Mouse (Mus musculus) heart, embryonic 16.5 days (tissue): ENCODE results near the gene Babam1. TPM values are rescaled to one million over a fixed set of nuclear protein-coding genes. Genes with fewer than 3 reads are reported as not detected.

ENCODE experiments used
- ATAC-seq: fragments of 200-750 bp; cut with Nextera tagmentation; replicated peaks from 2 replicates; pipeline ENCODE4 v1.8.0; 2017; ENCODE audit warnings: moderate number of reproducible peaks; ENCODE audit not compliant: insufficient read depth, low FRiP score; ENCODE audit errors: extremely low read depth
- H3K27ac ChIP-seq: fragments of 300-500 bp; sonication (generic); 2 replicates; pipeline ENCODE4 v1.5.1; 2014; ENCODE audit warnings: mild to moderate bottlenecking, low read length, control low read depth, moderate library complexity
- H3K27me3 ChIP-seq: fragments of 300-500 bp; sonication (generic); 2 replicates; pipeline ENCODE4 v1.6.1; 2014; ENCODE audit warnings: low read length, mixed read lengths; ENCODE audit not compliant: control insufficient read depth, insufficient read depth
- H3K36me3 ChIP-seq: fragments of 300-500 bp; sonication (generic); 2 replicates; pipeline ENCODE4 v1.6.1; 2014; ENCODE audit not compliant: control insufficient read depth, insufficient read depth
- H3K4me1 ChIP-seq: fragments of 300-500 bp; sonication (generic); 2 replicates; pipeline ENCODE4 v1.6.1; 2014; ENCODE audit warnings: low read length, mixed read lengths; ENCODE audit not compliant: control insufficient read depth, insufficient read depth
- H3K4me2 ChIP-seq: fragments of 300-500 bp; sonication (generic); 2 replicates; pipeline ENCODE4 v1.6.1; 2014; ENCODE audit warnings: low read depth, mild to moderate bottlenecking, control low read depth, low read length
- H3K4me3 ChIP-seq: fragments of 300-500 bp; sonication (generic); 2 replicates; pipeline ENCODE4 v1.5.1; 2014; ENCODE audit warnings: mild to moderate bottlenecking, control low read depth, low read length
- H3K9ac ChIP-seq: fragments of 300-500 bp; sonication (generic); 2 replicates; pipeline ENCODE4 v1.6.1; 2014; ENCODE audit warnings: low read length, control low read depth
- H3K9me3 ChIP-seq: fragments of 300-500 bp; sonication (generic); replicated peaks from 2 replicates; pipeline ENCODE4 v1.6.1; 2016; ENCODE audit warnings: low read length; ENCODE audit not compliant: control insufficient read depth
- WGBS: fragments of 180-500 bp; shearing (Covaris S2); extraction: QIAGEN DNeasy Blood & Tissue Kit; methylation state at CpG from one replicate; pipeline ENCODE4 v1.1.7; 2014; 5-methylcytosine and 5-hydroxymethylcytosine counted together
- polyA plus RNA-seq: library from polyadenylated mRNA; unstranded; fragments of >200 nt; fragmentation: Nextera tagmentation; extraction: Ambion mirVana; gene quantifications from 2 replicates; pipeline ENCODE4 v1.2.1, GENCODE M21; 2015

Babam1 gene
- polyA plus RNA-seq, 1 experiment from 2014 or later: 86.4 TPM

DNA sequence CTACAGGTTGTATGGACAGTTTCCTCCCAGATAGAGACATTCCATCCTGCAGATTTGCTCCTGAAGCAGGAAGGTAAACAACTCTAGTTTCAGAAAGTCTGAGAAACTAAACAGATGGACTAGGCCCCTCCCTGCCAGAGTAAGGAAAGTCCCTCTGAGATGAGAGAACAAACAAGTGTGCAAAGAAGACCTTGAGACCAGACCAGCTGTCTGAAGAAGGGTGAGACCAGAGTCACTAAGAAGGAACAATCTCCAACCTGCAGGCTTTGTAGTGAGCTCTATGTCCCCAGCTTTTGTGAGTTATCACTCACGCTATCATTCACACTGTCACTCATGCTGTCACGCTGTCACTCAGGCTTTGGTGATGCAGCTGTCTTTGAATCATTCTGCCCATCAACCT, 5.0 kb upstream of the Babam1 start:
- WGBS: 77% methylated on average over 2 of the region's 2 CpGs
- Histone ChIP-seq H3K9ac (no peak overlapping the region), H3K4me3 (no peak overlapping the region), H3K4me2 (no peak overlapping the region), H3K36me3 (no peaks in the 10 kb centered on the region), H3K4me1 (peaks cover 2% of the 10 kb centered on the region; the same call in 1 of the 2 replicates), H3K9me3 (no peaks in the 10 kb centered on the region), H3K27me3 (no peaks in the 10 kb centered on the region), H3K27ac (no peak overlapping the region)
- no peak for ATAC-seq

GRCm38 (mm10) chr8:71392391-71392790, 4.3 kb upstream of the Babam1 start:
- no peak overlapping the region for H3K27ac ChIP-seq
- no peak for ATAC-seq
- H3K4me1 ChIP-seq: peaks cover 4% of the 10 kb centered on the region
- H3K9ac ChIP-seq: no peak overlapping the region
- H3K27me3 ChIP-seq: no peaks in the 10 kb centered on the region
- H3K36me3 ChIP-seq: no peaks in the 10 kb centered on the region
- WGBS: 67% methylated on average over 5 of the region's 5 CpGs
- no peaks in the 10 kb centered on the region for H3K9me3 ChIP-seq
- H3K4me3 ChIP-seq: no peak overlapping the region
- H3K4me2 ChIP-seq: no peak overlapping the region

DNA sequence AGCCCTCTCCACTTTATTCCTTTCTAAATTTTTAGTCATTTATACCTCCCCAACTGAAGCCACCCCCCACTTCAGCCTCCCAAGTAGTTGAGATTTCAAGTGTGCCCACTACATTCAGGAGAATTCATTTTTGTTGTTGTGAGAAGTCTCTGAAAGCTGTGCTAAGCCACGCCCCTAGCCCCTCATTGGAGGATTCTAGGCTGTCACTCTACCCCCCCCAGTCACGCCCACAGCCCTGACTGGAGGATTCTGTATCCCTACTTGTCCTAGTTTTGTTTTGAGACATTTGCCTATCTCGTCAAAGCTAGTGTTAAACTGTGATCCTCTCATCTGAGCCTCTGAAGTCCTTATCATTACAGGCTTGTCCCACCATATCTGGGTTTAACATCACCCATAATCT, 3.8 kb upstream of the Babam1 start:
- ATAC-seq: no peak
- H3K36me3 ChIP-seq: no peaks in the 10 kb centered on the region
- H3K27ac ChIP-seq: no peak overlapping the region
- H3K4me2 ChIP-seq: peak overlapping the region; percentile 12; the same call in 1 of the 2 replicates
- no peaks in the 10 kb centered on the region for H3K9me3 ChIP-seq
- H3K4me3 ChIP-seq: 0 out of 2 replicates have a peak overlapping the region, but pooled peaks have one; percentile 5
- WGBS: 21% methylated on average over 3 of the region's 3 CpGs
- H3K27me3 ChIP-seq: no peaks in the 10 kb centered on the region
- peaks cover 9% of the 10 kb centered on the region for H3K4me1 ChIP-seq
- H3K9ac ChIP-seq: no peak overlapping the region

DNA sequence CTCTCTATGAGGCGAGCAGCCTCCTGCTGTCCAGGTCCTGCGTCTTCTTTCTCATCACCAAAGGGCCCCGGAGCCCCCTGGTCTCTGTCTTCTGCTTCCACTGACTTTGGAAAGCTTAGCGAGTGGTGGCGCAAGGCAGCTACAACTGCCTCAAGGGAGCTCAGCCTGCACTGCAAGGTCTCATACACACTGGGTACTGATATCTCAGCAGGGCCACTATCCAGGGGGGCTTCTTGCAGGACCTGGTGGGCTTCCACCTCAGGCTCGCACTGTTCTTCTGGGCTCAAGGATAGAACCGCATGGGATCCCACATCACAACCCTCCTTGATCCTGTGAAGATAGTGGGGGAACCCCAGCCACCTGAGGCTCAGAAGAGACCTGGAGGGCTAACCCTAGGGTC, 2.2 kb upstream of the Babam1 start:
- peak overlapping the region; percentile 43 for H3K4me2 ChIP-seq
- WGBS: 69% methylated on average over 7 of the region's 7 CpGs
- H3K27me3 ChIP-seq: no peaks in the 10 kb centered on the region
- peaks cover 9% of the 10 kb centered on the region for H3K4me1 ChIP-seq
- H3K36me3 ChIP-seq: peaks cover 8% of the 10 kb centered on the region
- ATAC-seq: no peak
- H3K9me3 ChIP-seq: no peaks in the 10 kb centered on the region
- no peak overlapping the region for H3K27ac ChIP-seq
- H3K9ac ChIP-seq: no peak overlapping the region; the same call in 1 of the 2 replicates
- H3K4me3 ChIP-seq: peak overlapping the region; percentile 31

GRCm38 (mm10) chr8:71395071-71395470, 1.6 kb upstream of the Babam1 start:
- peaks cover 10% of the 10 kb centered on the region for H3K36me3 ChIP-seq
- ATAC-seq: no peak
- 72% methylated on average over 10 of the region's 10 CpGs for WGBS
- peaks cover 9% of the 10 kb centered on the region for H3K4me1 ChIP-seq
- peak overlapping the region; percentile 41; the same call in 1 of the 2 replicates for H3K9ac ChIP-seq
- H3K4me3 ChIP-seq: peak overlapping the region; percentile 31
- peak overlapping the region; percentile 43 for H3K4me2 ChIP-seq
- H3K27me3 ChIP-seq: no peaks in the 10 kb centered on the region
- H3K27ac ChIP-seq: peak overlapping the region; percentile 87; the same call in 1 of the 2 replicates
- H3K9me3 ChIP-seq: no peaks in the 10 kb centered on the region

DNA sequence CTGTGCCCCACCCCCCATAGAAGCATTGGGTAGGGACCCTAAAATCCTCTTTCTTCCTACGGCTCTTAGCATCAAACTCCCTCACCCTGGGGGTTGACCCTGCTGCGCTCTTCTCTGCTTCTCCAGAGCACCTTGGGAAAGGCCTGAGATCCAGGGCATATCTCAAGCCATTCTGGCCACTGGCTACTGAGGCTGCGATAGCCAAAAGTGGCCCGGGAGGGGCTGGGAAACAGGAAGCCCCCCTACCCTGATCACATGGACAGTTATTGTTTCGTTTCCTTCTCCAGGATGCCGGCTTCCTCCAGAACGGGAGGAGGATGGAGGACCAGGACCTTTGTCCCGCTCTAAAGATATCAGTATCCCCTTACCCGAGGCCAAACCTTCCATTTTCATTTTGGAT, 1.0 kb upstream of the Babam1 start, which contains the start of gene Ushbp1:
Gene Ushbp1 (minus strand): TSS at position 174 of the 400 bp plus-strand sequence.
- no peaks in the 10 kb centered on the region for H3K9me3 ChIP-seq
- H3K27ac ChIP-seq: peak within 1 kb of the TSS; percentile 87
- H3K36me3 ChIP-seq: peaks cover 10% of the 10 kb centered on the region
- no peak for ATAC-seq
- H3K4me3 ChIP-seq: peak within 1 kb of the TSS; percentile 73
- 70% methylated on average over 9 of the region's 9 CpGs for WGBS
- H3K27me3 ChIP-seq: no peaks in the 10 kb centered on the region
- peaks cover 9% of the 10 kb centered on the region for H3K4me1 ChIP-seq
- peak within 1 kb of the TSS; percentile 47 for H3K9ac ChIP-seq
- peak within 1 kb of the TSS; percentile 77 for H3K4me2 ChIP-seq

GRCm38 (mm10) chr8:71397701-71398100, 1.0 kb downstream of the Babam1 start:
- 73% methylated on average over 12 of the region's 12 CpGs for WGBS
- H3K9ac ChIP-seq: peak overlapping the region; percentile 89
- H3K36me3 ChIP-seq: peaks cover 10% of the 10 kb centered on the region
- H3K27ac ChIP-seq: no peak overlapping the region
- no peaks in the 10 kb centered on the region for H3K9me3 ChIP-seq
- no peak for ATAC-seq
- peak overlapping the region; percentile 77 for H3K4me2 ChIP-seq
- H3K4me3 ChIP-seq: peak overlapping the region; percentile 73
- H3K27me3 ChIP-seq: no peaks in the 10 kb centered on the region
- peaks cover 9% of the 10 kb centered on the region for H3K4me1 ChIP-seq

- WGBS: 88% methylated on average over 2 of the region's 2 CpGs
- no peak for ATAC-seq
These were observed 4.2 kb downstream of the Babam1 start for GRCm38 (mm10) chr8:71400826-71401225.

GRCm38 (mm10) chr8:71401454-71401853, 4.8 kb downstream of the Babam1 start:
- H3K36me3 ChIP-seq: peaks cover 10% of the 10 kb centered on the region
- no peak overlapping the region for H3K4me3 ChIP-seq
- H3K27me3 ChIP-seq: no peaks in the 10 kb centered on the region
- H3K4me2 ChIP-seq: no peak overlapping the region
- no peaks in the 10 kb centered on the region for H3K9me3 ChIP-seq
- ATAC-seq: no peak
- no peak overlapping the region for H3K9ac ChIP-seq
- H3K27ac ChIP-seq: no peak overlapping the region
- peaks cover 16% of the 10 kb centered on the region for H3K4me1 ChIP-seq

More at GRCm38 (mm10) chr8:71400826-71401225, 4.2 kb downstream of the Babam1 start:
- H3K4me1 ChIP-seq: peaks cover 13% of the 10 kb centered on the region
- peaks cover 10% of the 10 kb centered on the region for H3K36me3 ChIP-seq
- no peaks in the 10 kb centered on the region for H3K27me3 ChIP-seq
- no peaks in the 10 kb centered on the region for H3K9me3 ChIP-seq
- no peak overlapping the region for H3K4me2 ChIP-seq
- H3K4me3 ChIP-seq: no peak overlapping the region
- no peak overlapping the region for H3K27ac ChIP-seq
- no peak overlapping the region for H3K9ac ChIP-seq
